Mouse (Mus musculus): ENCODE results near the gene Rab1b.

The Rab1b gene

DNA sequence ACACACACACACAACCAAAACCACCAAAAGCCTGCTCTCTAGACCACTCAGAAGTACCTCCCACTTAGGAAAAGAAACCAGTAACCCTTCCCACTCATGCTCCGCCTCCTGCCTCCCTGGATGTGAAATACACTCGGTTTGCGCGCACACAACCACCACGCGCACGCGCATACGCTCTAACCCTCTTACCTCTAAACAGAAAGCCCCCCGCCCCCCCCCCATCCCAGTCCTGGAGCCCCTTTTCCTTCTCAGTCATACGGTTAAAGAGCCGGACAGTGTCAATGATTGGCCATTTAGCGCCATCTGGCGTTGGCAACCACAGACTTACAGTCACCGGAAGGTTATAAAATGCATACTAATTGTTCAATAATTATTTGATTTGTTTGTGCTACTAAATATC is 33.8 kb downstream of the Rab1b start:
- in situ Hi-C loops (cut with MboI; ENCODE audit: low sequenced_read_pairs): no loop called here

GRCm38 (mm10) chr19:5072389-5073019 is 34.4 kb downstream of the Rab1b start:
- in situ Hi-C loops (cut with MboI; ENCODE audit: low sequenced_read_pairs): no loop called here

DNA sequence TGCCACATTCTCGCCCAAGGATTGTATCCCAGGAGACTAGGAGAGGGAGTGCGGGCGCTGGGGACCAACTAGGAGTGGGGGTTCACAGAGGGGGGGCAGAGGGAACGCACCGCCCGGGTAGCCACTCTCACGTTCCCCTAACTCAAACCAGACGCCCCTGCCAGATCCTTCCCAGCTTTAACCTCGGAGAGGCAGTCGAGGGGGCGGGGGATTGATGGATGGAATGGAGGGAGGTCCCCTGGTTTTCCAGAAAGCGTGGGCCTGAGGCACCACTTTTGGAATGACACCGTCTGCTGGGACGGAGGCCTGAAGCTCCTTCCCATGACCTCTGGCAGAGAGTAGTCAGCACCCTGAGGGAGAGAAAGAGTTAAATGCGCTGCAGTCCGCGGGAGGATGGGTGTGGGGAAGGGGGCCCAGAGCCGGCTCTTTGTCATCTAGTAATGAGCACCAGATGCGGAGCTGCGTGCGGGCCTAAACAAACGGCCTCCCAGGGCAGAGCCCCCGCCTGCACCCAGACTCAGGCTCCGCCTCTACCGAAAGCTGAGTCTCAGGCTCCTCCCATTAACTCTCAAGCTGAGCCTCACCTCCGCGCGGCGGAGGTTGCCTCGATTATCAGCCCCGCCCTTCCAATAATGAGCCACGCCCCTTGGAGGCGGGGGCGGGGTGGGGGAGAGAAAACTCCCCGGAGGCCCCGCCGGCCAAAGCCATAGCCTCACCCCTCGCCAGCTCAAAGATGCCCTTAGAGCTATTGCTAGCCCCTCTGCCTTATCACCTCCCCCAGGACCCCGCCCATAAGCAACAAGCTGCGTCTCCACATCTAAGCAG is 35.1 kb downstream of the Rab1b start:
- in situ Hi-C loops (cut with MboI; ENCODE audit: low sequenced_read_pairs): no loop called here

DNA sequence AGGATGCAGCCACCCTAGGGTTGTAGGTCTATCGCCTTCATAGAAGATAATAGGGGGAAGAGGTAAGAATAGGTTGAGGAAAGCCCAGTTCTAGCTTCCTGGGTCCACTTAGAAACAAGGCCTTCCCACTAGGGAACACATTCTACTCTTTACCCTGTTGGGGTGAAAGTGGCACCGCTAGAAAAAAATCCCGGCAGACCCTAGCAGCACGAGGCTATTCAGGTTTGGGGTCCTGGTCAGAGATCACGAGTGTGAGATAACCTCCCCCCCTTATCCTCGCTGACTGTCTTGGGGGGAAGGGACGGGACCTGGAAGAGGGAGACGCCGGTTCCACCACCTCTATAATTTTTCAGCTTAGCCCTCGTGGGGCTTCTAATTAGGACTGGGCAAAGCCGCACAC is 35.8 kb downstream of the Rab1b start:
- in situ Hi-C loops (cut with MboI; ENCODE audit: low sequenced_read_pairs): no loop called here

GRCm38 (mm10) chr19:5069978-5070377 is 36.9 kb downstream of the Rab1b start:
- in situ Hi-C loops (cut with MboI; ENCODE audit: low sequenced_read_pairs): no loop called here

GRCm38 (mm10) chr19:5069486-5069885 is 37.4 kb downstream of the Rab1b start:
- in situ Hi-C loops (cut with MboI; ENCODE audit: low sequenced_read_pairs): no loop called here

DNA sequence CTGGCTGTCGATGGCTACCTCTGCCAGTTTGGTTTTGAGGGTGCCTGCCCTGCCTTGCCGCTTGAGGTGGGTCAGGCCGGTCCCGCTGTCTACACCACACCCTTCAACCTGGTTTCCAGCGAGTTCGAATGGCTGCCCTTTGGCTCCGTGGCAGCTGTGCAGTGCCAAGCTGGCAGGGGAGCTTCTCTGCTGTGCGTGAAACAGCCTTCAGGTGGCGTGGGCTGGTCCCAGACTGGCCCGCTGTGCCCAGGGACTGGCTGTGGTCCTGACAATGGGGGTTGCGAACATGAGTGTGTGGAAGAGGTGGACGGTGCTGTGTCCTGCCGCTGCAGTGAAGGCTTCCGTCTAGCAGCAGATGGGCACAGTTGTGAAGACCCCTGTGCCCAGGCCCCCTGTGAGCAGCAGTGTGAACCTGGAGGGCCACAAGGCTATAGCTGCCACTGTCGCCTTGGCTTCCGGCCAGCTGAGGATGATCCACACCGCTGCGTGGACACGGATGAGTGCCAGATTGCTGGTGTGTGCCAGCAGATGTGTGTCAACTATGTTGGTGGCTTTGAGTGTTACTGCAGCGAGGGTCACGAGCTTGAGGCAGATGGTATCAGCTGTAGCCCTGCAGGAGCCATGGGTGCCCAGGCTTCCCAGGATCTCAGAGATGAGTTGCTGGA is 38.2 kb downstream of the Rab1b start:
- in situ Hi-C loops (cut with MboI; ENCODE audit: low sequenced_read_pairs): no loop called here

- in situ Hi-C loops (cut with MboI; ENCODE audit: low sequenced_read_pairs): no loop called here
These were observed 38.9 kb downstream of the Rab1b start, which contains the start of gene Cd248 for GRCm38 (mm10) chr19:5067867-5068569. Cd248 (plus strand) TSS chr19:5068078.

GRCm38 (mm10) chr19:5067040-5067799 is 39.7 kb downstream of the Rab1b start:
- in situ Hi-C loops (cut with MboI; ENCODE audit: low sequenced_read_pairs): no loop called here

GRCm38 (mm10) chr19:5065104-5065503 is 41.8 kb downstream of the Rab1b start:
- in situ Hi-C loops (cut with MboI; ENCODE audit: low sequenced_read_pairs): no loop called here

DNA sequence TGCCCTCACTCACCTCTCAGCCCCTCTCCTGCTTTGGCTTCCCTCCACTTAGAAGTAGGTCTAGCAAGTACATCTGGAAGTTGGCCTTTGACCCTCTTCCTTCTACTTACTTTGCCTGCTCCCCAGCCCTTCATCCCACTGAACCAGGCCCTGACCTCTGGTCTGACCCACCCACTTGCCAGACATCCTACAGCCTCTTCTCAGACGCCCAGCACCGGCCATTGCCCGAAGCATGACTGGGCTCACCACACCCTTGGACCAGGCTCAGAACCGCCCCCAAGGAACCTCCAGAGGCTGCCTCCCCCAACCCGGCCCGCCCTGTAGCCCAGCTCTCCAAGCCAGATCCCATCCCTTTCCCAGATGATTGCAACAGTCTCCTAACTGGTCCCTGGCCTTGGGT is 44.4 kb downstream of the Rab1b start:
- in situ Hi-C loops (cut with MboI; ENCODE audit: low sequenced_read_pairs): no loop called here

DNA sequence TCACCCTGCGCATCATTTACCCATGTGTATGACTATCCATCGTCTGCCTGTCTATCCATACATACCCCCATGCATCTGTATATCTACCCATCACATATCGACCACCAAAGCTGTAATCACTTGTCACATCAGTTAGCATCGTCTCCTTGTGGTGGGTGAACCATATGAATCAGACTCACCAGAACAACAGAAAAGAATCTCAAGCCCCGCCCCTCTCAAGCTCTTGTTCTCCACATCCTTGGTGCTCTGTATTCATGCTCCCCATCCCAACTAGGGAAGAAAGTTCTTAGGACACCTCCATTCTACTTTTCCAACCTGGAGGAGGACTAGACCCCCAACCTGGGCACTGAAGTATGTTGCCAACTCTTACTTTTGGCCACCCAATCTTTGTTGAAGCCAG is 44.8 kb downstream of the Rab1b start:
- in situ Hi-C loops (cut with MboI; ENCODE audit: low sequenced_read_pairs): no loop called here

DNA sequence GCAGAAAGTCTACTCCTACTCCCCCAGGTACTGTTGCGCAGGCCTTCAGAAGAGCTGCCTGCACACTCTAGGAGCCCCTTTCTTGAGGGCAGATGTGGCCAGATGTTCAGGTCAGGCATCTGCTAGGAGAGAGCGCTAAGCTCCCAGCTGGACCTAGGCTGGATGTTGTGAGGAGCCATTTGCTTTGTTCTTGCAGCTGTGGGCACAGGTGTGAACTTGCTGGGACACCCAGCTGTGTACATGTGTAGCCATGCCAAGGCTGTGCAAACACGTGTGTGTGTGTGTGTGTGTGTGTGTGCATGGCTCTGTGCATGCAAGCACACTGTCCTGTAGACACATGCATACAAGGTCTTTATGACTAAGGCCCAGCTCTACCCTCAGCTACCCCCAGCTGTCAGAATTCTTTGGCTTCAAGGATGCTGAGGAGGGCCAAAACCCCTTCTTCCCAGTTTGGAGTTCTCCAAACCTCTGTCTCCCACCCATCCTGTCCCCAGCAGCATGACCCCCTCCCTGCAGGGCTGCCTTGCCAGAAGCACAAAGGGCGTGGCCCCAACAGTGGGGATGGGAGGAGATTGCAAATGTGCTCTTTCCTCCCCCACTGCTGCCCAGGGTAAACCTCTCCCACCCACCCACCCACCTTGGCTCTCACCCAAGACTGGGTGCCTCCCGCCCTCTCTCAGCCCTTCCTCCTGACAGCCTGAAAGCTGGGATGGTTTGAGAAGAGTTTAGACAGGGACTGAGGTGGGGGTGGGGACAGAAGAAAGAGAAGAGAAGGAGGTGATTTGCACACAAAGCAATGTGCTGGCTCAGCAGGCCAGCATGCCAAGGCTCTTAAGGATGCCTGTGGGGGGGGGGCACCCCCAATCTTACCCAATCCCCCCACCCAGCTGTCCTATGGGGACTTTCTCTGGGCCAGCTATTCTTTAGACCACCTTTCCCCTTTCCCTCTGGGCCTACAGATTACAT is 46.2 kb downstream of the Rab1b start:
- in situ Hi-C loops (cut with MboI; ENCODE audit: low sequenced_read_pairs): no loop called here

DNA sequence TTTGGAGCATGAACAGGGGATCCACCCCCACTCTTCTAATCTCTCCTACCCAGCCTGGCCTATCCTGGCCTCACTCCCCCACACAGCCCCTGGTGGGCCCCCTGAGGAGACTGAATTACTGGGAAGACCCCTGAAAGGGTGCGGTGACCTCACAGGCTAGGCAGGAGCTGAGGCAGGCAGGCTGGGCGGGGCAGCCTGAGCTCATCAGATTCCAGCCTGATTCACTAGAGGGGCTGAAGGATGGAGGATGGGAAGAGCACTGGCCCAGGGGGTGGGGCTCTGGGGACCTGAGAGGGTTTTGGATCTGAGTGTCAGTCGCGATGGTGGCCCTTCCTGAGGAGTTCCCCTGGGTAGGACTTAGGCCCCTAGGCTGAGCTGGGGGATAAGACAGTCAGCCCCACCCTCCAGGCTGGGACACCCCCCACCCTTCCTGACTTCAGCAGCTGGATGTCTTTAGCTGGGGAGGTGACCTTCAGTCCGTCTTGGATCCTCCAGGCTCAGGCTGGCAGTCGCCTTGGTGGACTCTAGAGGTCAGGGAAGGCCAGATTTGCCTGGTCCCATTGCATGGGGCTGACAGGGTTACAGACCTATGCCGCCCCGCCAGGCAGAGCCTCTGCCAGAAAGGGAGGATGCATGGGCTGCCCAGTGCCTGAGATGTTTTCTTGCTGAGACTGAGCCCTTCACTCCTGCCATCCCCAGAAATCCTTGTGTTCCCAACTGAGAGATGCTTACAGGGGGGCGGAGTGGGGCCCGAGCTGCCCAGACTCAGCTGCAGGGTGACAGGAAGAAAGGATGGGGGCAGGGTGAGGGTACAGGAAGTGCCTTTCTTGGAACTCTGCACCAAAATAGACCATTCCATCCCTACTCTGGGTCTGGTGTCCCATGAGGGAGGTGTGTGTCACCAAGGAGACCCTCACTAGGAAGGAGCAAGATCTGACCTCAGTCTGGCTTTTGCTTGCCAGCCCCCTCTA is 47.8 kb downstream of the Rab1b start:
- in situ Hi-C loops (cut with MboI; ENCODE audit: low sequenced_read_pairs): no loop called here

DNA sequence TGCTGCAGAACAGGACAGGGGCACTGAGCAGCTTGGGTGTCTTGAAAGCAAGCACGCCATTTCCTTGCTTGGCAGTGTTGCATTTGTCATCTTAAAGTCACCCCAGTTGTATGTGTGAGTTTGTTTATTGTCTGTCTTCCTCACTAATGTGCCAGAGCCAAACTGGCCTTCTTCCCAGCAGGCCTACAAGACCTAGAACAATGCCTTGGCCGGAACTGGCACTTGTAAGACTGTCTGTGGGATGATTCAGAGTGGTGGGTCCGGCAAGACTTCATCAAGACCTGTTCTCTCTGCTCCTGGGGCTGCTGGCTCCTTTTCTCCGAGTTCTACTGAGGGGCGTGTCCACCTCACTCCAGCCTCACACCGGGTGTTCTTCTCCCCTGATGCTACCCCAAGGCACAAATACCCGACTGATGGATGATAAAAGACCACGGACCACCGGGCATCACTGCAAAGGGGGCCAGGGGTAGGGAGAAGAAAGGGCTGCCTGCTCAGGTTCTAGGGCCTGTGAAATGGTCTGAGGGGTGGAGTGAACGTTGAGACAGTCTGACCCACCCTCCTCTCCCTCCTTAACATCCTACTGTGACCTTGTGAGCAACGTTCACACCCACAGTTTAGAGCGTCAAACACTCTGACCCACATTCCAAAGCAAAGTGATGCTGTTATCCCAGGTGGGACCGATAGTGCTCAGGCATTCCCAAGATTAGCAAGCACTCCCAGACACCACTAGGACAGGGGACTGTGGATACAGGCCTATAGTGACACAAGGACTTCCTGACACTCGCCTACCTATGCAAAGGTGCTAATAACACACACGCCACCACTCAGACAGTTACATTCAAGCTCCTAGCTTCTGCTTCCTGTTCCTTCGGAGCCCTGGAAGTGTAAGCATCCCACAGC is 48.7 kb downstream of the Rab1b start:
- in situ Hi-C loops (cut with MboI; ENCODE audit: low sequenced_read_pairs): no loop called here

DNA sequence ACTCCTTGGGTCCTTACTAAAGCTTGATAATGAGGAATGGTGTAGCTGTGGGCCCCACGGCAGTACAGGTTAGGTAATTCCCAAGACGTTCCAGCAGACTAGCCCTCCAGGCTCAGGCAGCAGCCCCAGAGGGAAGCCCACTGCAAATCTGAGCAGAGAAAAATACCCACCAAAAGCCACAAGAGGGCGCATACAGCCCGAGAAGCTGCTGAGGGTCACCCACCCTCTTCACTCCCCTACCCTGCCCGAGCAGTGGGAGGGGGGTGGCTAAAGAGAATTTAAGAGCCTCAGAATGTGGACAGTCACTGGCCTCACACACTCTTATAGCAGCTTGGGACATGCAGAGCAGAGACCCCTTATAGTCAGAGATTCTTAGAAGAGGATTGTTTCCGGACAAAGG is 50.6 kb downstream of the Rab1b start:
- in situ Hi-C loops (cut with MboI; ENCODE audit: low sequenced_read_pairs): no loop called here

GRCm38 (mm10) chr19:5053909-5054308 is 53.0 kb downstream of the Rab1b start:
- in situ Hi-C loops (cut with MboI; ENCODE audit: low sequenced_read_pairs): no loop called here
